Mouse (Mus musculus): ENCODE measurements around the gene Lamb1.

DNA sequence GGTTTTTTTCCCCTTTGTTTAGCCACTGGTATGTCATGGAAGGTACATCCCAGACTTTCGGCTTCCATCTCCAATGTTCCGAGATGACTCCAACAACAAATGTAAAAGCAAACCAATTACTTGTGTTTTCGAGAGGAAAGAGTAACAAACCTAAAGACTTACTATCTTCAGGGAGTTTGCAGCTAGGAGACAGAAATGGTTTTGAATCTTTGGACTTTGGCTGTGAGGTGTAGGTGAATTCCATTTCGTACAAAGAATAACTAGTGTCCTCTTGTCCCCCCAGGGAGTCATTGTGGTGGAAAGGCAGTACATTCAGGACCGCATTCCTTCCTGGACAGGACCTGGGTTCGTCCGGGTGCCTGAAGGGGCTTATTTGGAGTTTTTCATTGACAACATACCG, 33.5 kb downstream of the Lamb1 start:
- TF ChIP-seq CTCF (IDR thresholded peaks at IDR 0.05; ENCODE audit: low read depth, low read length) (no peak), GATA1 (IDR thresholded peaks at IDR 0.05; ENCODE audit: borderline replicate concordance, low read length) (no peak), POLR2AphosphoS5 (IDR thresholded peaks at IDR 0.05; ENCODE audit: insufficient replicate concordance, low read depth, low read length) (no peak)
